Mouse (Mus musculus) hindbrain, embryonic 16.5 days (tissue): ENCODE data around the gene Adad2. TPM values are rescaled to one million over a fixed set of nuclear protein-coding genes. Genes with fewer than 3 reads are reported as not detected.

Source experiments
- ATAC-seq: fragments of 200-750 bp; cut with Nextera tagmentation; 2 replicates; pipeline ENCODE4 v1.8.0; 2017; ENCODE audit warnings: moderate TSS enrichment, moderate library complexity
- H3K27ac ChIP-seq: fragments of 300-500 bp; sonication (generic); 2 replicates; pipeline ENCODE4 v1.5.1; 2014; ENCODE audit warnings: low read depth, mild to moderate bottlenecking, control low read depth, low read length, moderate library complexity
- H3K27me3 ChIP-seq: fragments of 300-500 bp; sonication (generic); replicated peaks from 2 replicates; pipeline ENCODE4 v1.6.1; 2014; ENCODE audit warnings: low read length; ENCODE audit not compliant: control insufficient read depth, insufficient read depth
- H3K36me3 ChIP-seq: fragments of 300-500 bp; sonication (generic); 2 replicates; pipeline ENCODE4 v1.6.1; 2014; ENCODE audit warnings: mild to moderate bottlenecking, low read length, moderate library complexity, mixed read lengths; ENCODE audit not compliant: control insufficient read depth, insufficient read depth
- H3K4me1 ChIP-seq: fragments of 300-500 bp; sonication (generic); 2 replicates; pipeline ENCODE4 v1.6.1; 2014; ENCODE audit warnings: low read depth, low read length; ENCODE audit not compliant: control insufficient read depth, insufficient read depth
- H3K4me2 ChIP-seq: fragments of 300-500 bp; sonication (generic); 2 replicates; pipeline ENCODE4 v1.6.1; 2014; ENCODE audit warnings: mild to moderate bottlenecking, low read length, control low read depth, moderate library complexity
- H3K4me3 ChIP-seq: fragments of 300-500 bp; sonication (generic); 2 replicates; pipeline ENCODE4 v1.5.1; 2014; ENCODE audit warnings: mild to moderate bottlenecking, low read length, control low read depth, moderate library complexity
- H3K9ac ChIP-seq: fragments of 300-500 bp; sonication (generic); 2 replicates; pipeline ENCODE4 v1.6.1; 2014; ENCODE audit warnings: low read depth, mild to moderate bottlenecking, control low read depth, low read length, moderate library complexity
- H3K9me3 ChIP-seq: fragments of 300-500 bp; sonication (generic); 2 replicates; pipeline ENCODE4 v1.6.1; 2014; ENCODE audit warnings: mild to moderate bottlenecking, low read length, moderate library complexity; ENCODE audit not compliant: control insufficient read depth
- WGBS: fragments of 180-500 bp; shearing (Covaris S2); extraction: QIAGEN DNeasy Blood & Tissue Kit; methylation state at CpG from one replicate; pipeline ENCODE4 v1.1.7; 2014; 5-methylcytosine and 5-hydroxymethylcytosine counted together
- polyA plus RNA-seq: library from polyadenylated mRNA; unstranded; fragments of >200 nt; fragmentation: Nextera tagmentation; extraction: Ambion mirVana; gene quantifications from 2 replicates; pipeline ENCODE4 v1.2.1, GENCODE M21; 2015

Gene Adad2
- polyA plus RNA-seq, 1 experiment from 2014 or later, result 0.23 TPM

GRCm38 (mm10) chr8:119661892-119662291, 49.3 kb downstream of the Adad2 start:
- Histone ChIP-seq H3K4me1 (peaks cover 6% of the 10 kb centered on the region; the same call in 1 of the 2 replicates), H3K36me3 (no peaks in the 10 kb centered on the region), H3K9me3 (no peaks in the 10 kb centered on the region), H3K9ac (no peak overlapping the region), H3K27me3 (no peaks in the 10 kb centered on the region), H3K27ac (no peak overlapping the region), H3K4me3 (no peak overlapping the region), H3K4me2 (no peak overlapping the region)
- 62% methylated on average over 6 of the region's 6 CpGs for WGBS
- no peak for ATAC-seq

DNA sequence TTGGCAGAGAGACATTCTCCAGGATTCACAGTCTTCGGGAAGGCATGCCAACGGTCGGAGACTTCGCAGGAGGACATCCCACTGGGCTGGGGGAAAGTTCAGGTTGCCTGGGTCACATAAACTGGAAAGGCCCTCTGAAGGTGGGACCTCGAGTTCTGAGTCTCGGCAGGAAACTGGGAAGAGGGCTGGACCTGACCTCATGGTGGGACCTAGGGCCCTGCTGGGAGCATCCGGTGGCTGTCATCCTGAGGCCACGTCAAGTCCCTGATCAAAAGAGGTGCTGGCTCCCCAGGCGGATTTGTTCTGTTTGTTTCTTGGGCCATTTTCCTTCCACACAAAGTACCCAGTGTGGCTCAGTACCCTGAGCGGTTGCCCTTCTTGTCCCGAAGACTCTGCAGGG, 50.9 kb downstream of the Adad2 start:
- Histone ChIP-seq H3K27me3 (no peaks in the 10 kb centered on the region), H3K36me3 (no peaks in the 10 kb centered on the region), H3K4me1 (peaks cover 6% of the 10 kb centered on the region; the same call in 1 of the 2 replicates), H3K9ac (no peak overlapping the region), H3K4me3 (no peak overlapping the region), H3K9me3 (no peaks in the 10 kb centered on the region), H3K27ac (no peak overlapping the region), H3K4me2 (no peak overlapping the region)
- no peak for ATAC-seq
- 51% methylated on average over 11 of the region's 11 CpGs for WGBS

DNA sequence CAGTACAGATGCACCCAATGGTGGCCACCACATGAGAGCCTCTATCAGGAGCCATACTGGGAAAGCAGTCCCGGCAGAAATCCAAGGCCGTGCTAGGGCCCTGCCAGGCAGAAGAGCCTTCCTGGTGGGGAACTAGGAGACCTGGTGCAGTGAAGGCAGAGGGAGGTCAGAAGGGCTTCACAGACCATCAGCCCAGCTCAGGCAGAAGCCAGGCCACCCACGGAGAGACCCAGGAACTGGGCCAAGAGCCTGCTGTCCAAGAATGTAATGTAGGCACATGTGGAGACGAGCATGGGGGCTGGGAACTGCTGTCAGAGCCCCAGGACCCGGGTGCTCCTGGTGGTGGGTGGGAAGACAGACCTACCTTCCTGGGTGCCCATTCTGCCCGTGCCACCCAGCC, 52.7 kb downstream of the Adad2 start:
- Histone ChIP-seq H3K4me2 (no peak overlapping the region), H3K4me1 (peaks cover 6% of the 10 kb centered on the region; the same call in 1 of the 2 replicates), H3K9me3 (no peaks in the 10 kb centered on the region), H3K27ac (no peak overlapping the region), H3K36me3 (no peaks in the 10 kb centered on the region), H3K4me3 (no peak overlapping the region), H3K27me3 (no peaks in the 10 kb centered on the region), H3K9ac (no peak overlapping the region)
- ATAC-seq, result no peak
- 71% methylated on average over 6 of the region's 6 CpGs for WGBS

Other genes starting within 250 kb of the Adad2 start
- gene Mlycd, start 217.9 kb upstream of the Adad2 start, polyA plus RNA-seq, result 16.1 and 16.5 TPM in 2 replicates
- gene Osgin1, start 178.6 kb upstream of the Adad2 start, polyA plus RNA-seq, result 0.26 and 0.63 TPM in 2 replicates
- gene Necab2, start 166.0 kb upstream of the Adad2 start, polyA plus RNA-seq, result 52.2 and 56.9 TPM in 2 replicates
- 0.11 TPM in 1 of 2 replicates, not detected in the other for gene Slc38a8, start 111.0 kb upstream of the Adad2 start, polyA plus RNA-seq
- gene Mbtps1, start 54.0 kb upstream of the Adad2 start, polyA plus RNA-seq, result 46.3 and 55.0 TPM in 2 replicates
- 161 and 169 TPM in 2 replicates for gene Hsdl1, start 37.6 kb upstream of the Adad2 start, polyA plus RNA-seq
- gene Dnaaf1, start 37.5 kb upstream of the Adad2 start, polyA plus RNA-seq, result 0.61 and 0.69 TPM in 2 replicates
- gene Taf1c, start 7.5 kb upstream of the Adad2 start, polyA plus RNA-seq, result 13.0 and 15.2 TPM in 2 replicates
- gene Kcng4, start 22.9 kb downstream of the Adad2 start, polyA plus RNA-seq, result 0.13 and 0.14 TPM in 2 replicates
- 7.1 and 8.3 TPM in 2 replicates for gene Wfdc1, start 53.6 kb downstream of the Adad2 start, polyA plus RNA-seq
- gene Atp2c2, start 87.3 kb downstream of the Adad2 start, polyA plus RNA-seq, result 0.49 and 0.75 TPM in 2 replicates
- gene Tldc1, start 165.7 kb downstream of the Adad2 start, polyA plus RNA-seq, result 11.4 and 13.4 TPM in 2 replicates
- 112 and 127 TPM in 2 replicates for gene Cotl1, start 227.8 kb downstream of the Adad2 start, polyA plus RNA-seq
- gene Klhl36, start 249.5 kb downstream of the Adad2 start, polyA plus RNA-seq, result 20.3 and 20.5 TPM in 2 replicates